Mouse (Mus musculus): ENCODE measurements at regions not wholly inside any gene's neighbourhood (a gene's known extent, or its start where the extent isn't known, plus 50 kb on each side); places are given as distances from the start of the nearest gene placed in this dataset.

- ATAC-seq (ENCODE audit: insufficient read depth, low FRiP score, low read depth), result no peak
- Histone ChIP-seq H3K4me1 (no peaks in the 10 kb centered on the region), H3K9me3 (no peaks in the 10 kb centered on the region), H3K27me3 (replicated peaks) (no peaks in the 10 kb centered on the region), H3K9ac (no peak overlapping the region), H3K36me3 (no peaks in the 10 kb centered on the region), H3K4me2 (no peak overlapping the region), H3K4me3 (replicated peaks) (no peak overlapping the region), H3K27ac (no peak overlapping the region)
- WGBS, result 69% methylated on average over 8 of the region's 8 CpGs
These were observed 353.8 kb downstream of the Foxo1 start for GRCm38 (mm10) chr3:52621936-52622335.

GRCm38 (mm10) chr3:52618925-52619224 is 350.7 kb downstream of the Foxo1 start:
- Histone ChIP-seq H3K9me3 (no peaks in the 10 kb centered on the region), H3K27me3 (replicated peaks) (no peaks in the 10 kb centered on the region), H3K27ac (no peak overlapping the region), H3K9ac (no peak overlapping the region), H3K4me3 (replicated peaks) (no peak overlapping the region), H3K4me1 (no peaks in the 10 kb centered on the region), H3K4me2 (no peak overlapping the region), H3K36me3 (no peaks in the 10 kb centered on the region)
- WGBS, result 78% methylated on average over 2 of the region's 2 CpGs
- ATAC-seq (ENCODE audit: insufficient read depth, low FRiP score, low read depth), result no peak

GRCm38 (mm10) chr3:52618212-52618924 is 350.2 kb downstream of the Foxo1 start:
- H3K9ac ChIP-seq, result no peak overlapping the region
- 69% methylated on average over 7 of the region's 7 CpGs for WGBS
- H3K27ac ChIP-seq, result no peak overlapping the region
- H3K4me3 ChIP-seq (replicated peaks), result no peak overlapping the region
- H3K9me3 ChIP-seq, result no peaks in the 10 kb centered on the region
- H3K36me3 ChIP-seq, result no peaks in the 10 kb centered on the region
- H3K27me3 ChIP-seq (replicated peaks), result no peaks in the 10 kb centered on the region
- no peak overlapping the region for H3K4me2 ChIP-seq
- no peak for ATAC-seq (ENCODE audit: insufficient read depth, low FRiP score, low read depth)
- no peaks in the 10 kb centered on the region for H3K4me1 ChIP-seq

- no peak for ATAC-seq (ENCODE audit: insufficient read depth, low FRiP score, low read depth)
- Histone ChIP-seq H3K4me1 (no peaks in the 10 kb centered on the region), H3K4me3 (replicated peaks) (no peak overlapping the region), H3K27ac (no peak overlapping the region), H3K27me3 (replicated peaks) (no peaks in the 10 kb centered on the region), H3K4me2 (no peak overlapping the region), H3K9ac (no peak overlapping the region), H3K36me3 (no peaks in the 10 kb centered on the region), H3K9me3 (no peaks in the 10 kb centered on the region)
- WGBS, result 51% methylated on average over 8 of the region's 8 CpGs
These were observed 349.4 kb downstream of the Foxo1 start for GRCm38 (mm10) chr3:52617413-52618149.

GRCm38 (mm10) chr3:52611881-52612280 is 343.7 kb downstream of the Foxo1 start:
- 93% methylated on average over 8 of the region's 8 CpGs for WGBS
- Histone ChIP-seq H3K4me3 (replicated peaks) (no peak overlapping the region), H3K27ac (no peak overlapping the region), H3K9ac (no peak overlapping the region), H3K4me1 (no peaks in the 10 kb centered on the region), H3K4me2 (no peak overlapping the region), H3K36me3 (no peaks in the 10 kb centered on the region), H3K27me3 (replicated peaks) (no peaks in the 10 kb centered on the region), H3K9me3 (no peaks in the 10 kb centered on the region)
- ATAC-seq (ENCODE audit: insufficient read depth, low FRiP score, low read depth), result no peak

GRCm38 (mm10) chr3:52610466-52610865 is 342.3 kb downstream of the Foxo1 start:
- Histone ChIP-seq H3K9ac (no peak overlapping the region), H3K27me3 (replicated peaks) (no peaks in the 10 kb centered on the region), H3K9me3 (no peaks in the 10 kb centered on the region), H3K36me3 (no peaks in the 10 kb centered on the region), H3K4me2 (no peak overlapping the region), H3K27ac (no peak overlapping the region), H3K4me1 (no peaks in the 10 kb centered on the region), H3K4me3 (replicated peaks) (no peak overlapping the region)
- WGBS, result 51% methylated on average over 3 of the region's 3 CpGs
- ATAC-seq (ENCODE audit: insufficient read depth, low FRiP score, low read depth), result no peak

GRCm38 (mm10) chr3:52608086-52608426 is 339.9 kb downstream of the Foxo1 start:
- H3K4me1 ChIP-seq, result peaks cover 3% of the 10 kb centered on the region; the same call in 1 of the 2 replicates
- 84% methylated on average over 5 of the region's 5 CpGs for WGBS
- H3K9ac ChIP-seq, result no peak overlapping the region
- no peaks in the 10 kb centered on the region for H3K27me3 ChIP-seq (replicated peaks)
- H3K4me2 ChIP-seq, result no peak overlapping the region
- no peak for ATAC-seq (ENCODE audit: insufficient read depth, low FRiP score, low read depth)
- no peak overlapping the region for H3K4me3 ChIP-seq (replicated peaks)
- H3K36me3 ChIP-seq, result no peaks in the 10 kb centered on the region
- H3K9me3 ChIP-seq, result no peaks in the 10 kb centered on the region
- no peak overlapping the region for H3K27ac ChIP-seq

- H3K9me3 ChIP-seq, result no peaks in the 10 kb centered on the region
- H3K4me2 ChIP-seq, result no peak overlapping the region
- WGBS, result 75% methylated on average over 12 of the region's 12 CpGs
- no peak overlapping the region for H3K9ac ChIP-seq
- no peaks in the 10 kb centered on the region for H3K27me3 ChIP-seq (replicated peaks)
- H3K36me3 ChIP-seq, result no peaks in the 10 kb centered on the region
- no peak overlapping the region for H3K4me3 ChIP-seq (replicated peaks)
- no peak for ATAC-seq (ENCODE audit: insufficient read depth, low FRiP score, low read depth)
- no peak overlapping the region for H3K27ac ChIP-seq
- peaks cover 3% of the 10 kb centered on the region; the same call in 1 of the 2 replicates for H3K4me1 ChIP-seq
These were observed 339.4 kb downstream of the Foxo1 start for GRCm38 (mm10) chr3:52607379-52608085.

GRCm38 (mm10) chr3:52605261-52605771 is 337.2 kb downstream of the Foxo1 start:
- H3K27ac ChIP-seq, result no peak overlapping the region
- ATAC-seq (ENCODE audit: insufficient read depth, low FRiP score, low read depth), result no peak
- no peaks in the 10 kb centered on the region for H3K27me3 ChIP-seq (replicated peaks)
- no peaks in the 10 kb centered on the region for H3K36me3 ChIP-seq
- H3K4me1 ChIP-seq, result peaks cover 3% of the 10 kb centered on the region; the same call in 1 of the 2 replicates
- H3K4me3 ChIP-seq (replicated peaks), result no peak overlapping the region
- WGBS, result 74% methylated on average over 6 of the region's 6 CpGs
- no peaks in the 10 kb centered on the region for H3K9me3 ChIP-seq
- no peak overlapping the region for H3K4me2 ChIP-seq
- H3K9ac ChIP-seq, result no peak overlapping the region

- Histone ChIP-seq H3K4me2 (no peak overlapping the region), H3K4me1 (peaks cover 3% of the 10 kb centered on the region; the same call in 1 of the 2 replicates), H3K36me3 (no peaks in the 10 kb centered on the region), H3K9ac (no peak overlapping the region), H3K4me3 (replicated peaks) (no peak overlapping the region), H3K27me3 (replicated peaks) (no peaks in the 10 kb centered on the region), H3K9me3 (no peaks in the 10 kb centered on the region), H3K27ac (no peak overlapping the region)
- 57% methylated on average over 8 of the region's 8 CpGs for WGBS
- ATAC-seq (ENCODE audit: insufficient read depth, low FRiP score, low read depth), result no peak
These were observed 335.1 kb downstream of the Foxo1 start for GRCm38 (mm10) chr3:52603244-52603704.

GRCm38 (mm10) chr3:52601011-52601745 is 333.0 kb downstream of the Foxo1 start:
- WGBS, result 88% methylated on average over 21 of the region's 21 CpGs
- ATAC-seq (ENCODE audit: insufficient read depth, low FRiP score, low read depth), result no peak
- no peaks in the 10 kb centered on the region for H3K27me3 ChIP-seq (replicated peaks)

More at GRCm38 (mm10) chr3:52601011-52601745, 333.0 kb downstream of the Foxo1 start:
- Histone ChIP-seq H3K9ac (no peak overlapping the region), H3K4me3 (replicated peaks) (no peak overlapping the region), H3K27ac (no peak overlapping the region), H3K4me2 (no peak overlapping the region), H3K9me3 (no peaks in the 10 kb centered on the region), H3K36me3 (no peaks in the 10 kb centered on the region), H3K4me1 (peaks cover 3% of the 10 kb centered on the region; the same call in 1 of the 2 replicates)
